Mouse (Mus musculus) urinary bladder, postnatal 10 days (tissue): ENCODE data around the gene Psmb10.
"Not testable (repeated sequence)": the region's sequence is repeated elsewhere in the genome, so short reads cannot be mapped to it uniquely, and the experiment has no call there.

Experiments
- DNase-seq: peaks from one replicate; pipeline ENCODE4 v3.0.0; 2022; ENCODE audit warnings: low spot score

Gene Psmb10

GRCm38 (mm10) chr8:105938306-105938669, at the start of gene Psmb10:
Psmb10 (minus strand) TSS chr8:105938444.
- no peak for DNase-seq

GRCm38 (mm10) chr8:105983406-105983805, 45.2 kb upstream of the Psmb10 start:
- DNase-seq, result not testable (repeated sequence)

GRCm38 (mm10) chr8:105981146-105981545, 42.9 kb upstream of the Psmb10 start:
- DNase-seq, result no peak

- no peak for DNase-seq
Measured at GRCm38 (mm10) chr8:105979325-105979724, 41.1 kb upstream of the Psmb10 start, which contains the start of gene Dpep3. Dpep3 (minus strand) TSS chr8:105979429.

GRCm38 (mm10) chr8:105975363-105975762, 37.1 kb upstream of the Psmb10 start:
- no peak for DNase-seq

- no peak for DNase-seq
Measured at GRCm38 (mm10) chr8:105971019-105971720, 32.9 kb upstream of the Psmb10 start.

GRCm38 (mm10) chr8:105969367-105969766, 31.1 kb upstream of the Psmb10 start:
- no peak for DNase-seq

- DNase-seq, result no peak
Measured at GRCm38 (mm10) chr8:105966692-105967311, 28.6 kb upstream of the Psmb10 start.

- DNase-seq, result peak; percentile 47
Measured at GRCm38 (mm10) chr8:105965905-105966341, 27.7 kb upstream of the Psmb10 start, which contains the start of gene Slc12a4. Slc12a4 (minus strand) TSS chr8:105966097.

GRCm38 (mm10) chr8:105965266-105965904, 27.1 kb upstream of the Psmb10 start:
- DNase-seq, result no peak

- DNase-seq, result no peak
Measured at GRCm38 (mm10) chr8:105964506-105965265, 26.4 kb upstream of the Psmb10 start.

- DNase-seq, result no peak
Measured at GRCm38 (mm10) chr8:105961536-105961935, 23.3 kb upstream of the Psmb10 start.

GRCm38 (mm10) chr8:105961101-105961500, 22.9 kb upstream of the Psmb10 start:
- no peak for DNase-seq

- DNase-seq, result peak; percentile 58
Measured at GRCm38 (mm10) chr8:105959350-105959749, 21.1 kb upstream of the Psmb10 start.

GRCm38 (mm10) chr8:105957813-105958212, 19.6 kb upstream of the Psmb10 start:
- no peak for DNase-seq

GRCm38 (mm10) chr8:105956556-105956955, 18.3 kb upstream of the Psmb10 start:
- DNase-seq, result no peak

GRCm38 (mm10) chr8:105951057-105951659, 12.9 kb upstream of the Psmb10 start:
- DNase-seq, result no peak

GRCm38 (mm10) chr8:105949350-105949749, 11.1 kb upstream of the Psmb10 start:
- no peak for DNase-seq

- no peak for DNase-seq
Measured at GRCm38 (mm10) chr8:105943321-105943739, 5.1 kb upstream of the Psmb10 start, which contains the start of gene Lcat. Lcat (minus strand) TSS chr8:105943382.

GRCm38 (mm10) chr8:105942542-105942941, 4.3 kb upstream of the Psmb10 start:
- no peak for DNase-seq

GRCm38 (mm10) chr8:105942026-105942425, 3.8 kb upstream of the Psmb10 start:
- no peak for DNase-seq
